Mouse (Mus musculus) lung, adult 2 months (tissue): ENCODE measurements around the gene Zbtb16. TPM values are rescaled to one million over a fixed set of nuclear protein-coding genes. Genes with fewer than 3 reads are reported as not detected.

Experiments used
- DNase-seq: peaks from one replicate; pipeline ENCODE4 v3.0.0; 2022
- H3K4me1 ChIP-seq: fragments of 200-500 bp; 2 replicates; pipeline ENCODE4 v1.6.1; 2011; ENCODE audit warnings: low read length; ENCODE audit not compliant: control insufficient read depth, insufficient read depth
- H3K4me3 ChIP-seq: fragments of 200-500 bp; replicated peaks from 2 replicates; pipeline ENCODE3; 2011; ENCODE audit warnings: low read depth, mild to moderate bottlenecking, control low read depth, low read length; ENCODE audit errors: extremely low read depth
- CTCF ChIP-seq: fragments of 200-500 bp; IDR thresholded peaks from 2 replicates; pipeline ENCODE4 v1.5.1; 2011; ENCODE audit warnings: mild to moderate bottlenecking, low read length, control low read depth; ENCODE audit not compliant: insufficient read depth
- POLR2A ChIP-seq: fragments of 200-500 bp; IDR thresholded peaks from 2 replicates; pipeline ENCODE4 v1.6.1; 2011; ENCODE audit warnings: low read depth, mild to moderate bottlenecking, control low read depth, low read length, borderline replicate concordance; ENCODE audit errors: extremely low read depth
- WGBS: fragments of 180-500 bp; shearing (Covaris S2); methylation state at CpG from one replicate; pipeline ENCODE4 v1.1.7; 2018; 5-methylcytosine and 5-hydroxymethylcytosine counted together
- polyA plus RNA-seq: library from polyadenylated mRNA; depleted of rRNA; stranded (reverse); fragments of >200 nt; gene quantifications from 2 replicates; pipeline ENCODE4 v1.2.3, GENCODE M21; 2012

Gene Zbtb16
- polyA plus RNA-seq, 1 experiment, result 16.0 TPM

GRCm38 (mm10) chr9:48828839-48829238, 7.2 kb downstream of the Zbtb16 start:
- TF ChIP-seq POLR2A (no peak), CTCF (no peak)
- WGBS, result 76% methylated on average over 7 of the region's 7 CpGs
- Histone ChIP-seq H3K4me1 (peaks cover 42% of the 10 kb centered on the region), H3K4me3 (no peak overlapping the region)
- DNase-seq, result no peak

GRCm38 (mm10) chr9:48826377-48826889, 9.6 kb downstream of the Zbtb16 start:
- TF ChIP-seq POLR2A (no peak), CTCF (no peak)
- 52% methylated on average over 7 of the region's 7 CpGs for WGBS
- Histone ChIP-seq H3K4me1 (peaks cover 37% of the 10 kb centered on the region), H3K4me3 (no peak overlapping the region)
- DNase-seq, result no peak

GRCm38 (mm10) chr9:48824533-48825130, 11.4 kb downstream of the Zbtb16 start:
- DNase-seq, result no peak
- H3K4me3 ChIP-seq, result no peak overlapping the region
- 78% methylated on average over 12 of the region's 12 CpGs for WGBS
- H3K4me1 ChIP-seq, result peaks cover 48% of the 10 kb centered on the region
- no peak for TF ChIP-seq POLR2A
- no peak for TF ChIP-seq CTCF

- Histone ChIP-seq H3K4me1 (peaks cover 47% of the 10 kb centered on the region), H3K4me3 (no peak overlapping the region)
- TF ChIP-seq CTCF, result no peak
- no peak for TF ChIP-seq POLR2A
- 83% methylated on average over 6 of the region's 6 CpGs for WGBS
- DNase-seq, result no peak
These were observed 12.2 kb downstream of the Zbtb16 start for GRCm38 (mm10) chr9:48823851-48824250.

GRCm38 (mm10) chr9:48823319-48823705, 12.7 kb downstream of the Zbtb16 start:
- Histone ChIP-seq H3K4me1 (peaks cover 45% of the 10 kb centered on the region), H3K4me3 (no peak overlapping the region)
- 74% methylated on average over 7 of the region's 7 CpGs for WGBS
- no peak for DNase-seq
- TF ChIP-seq CTCF (no peak), POLR2A (no peak)

GRCm38 (mm10) chr9:48822586-48823318, 13.3 kb downstream of the Zbtb16 start:
- WGBS, result 54% methylated on average over 18 of the region's 18 CpGs

GRCm38 (mm10) chr9:48821916-48822585, 14.0 kb downstream of the Zbtb16 start:
- 72% methylated on average over 15 of the region's 15 CpGs for WGBS
- Histone ChIP-seq H3K4me3 (no peak overlapping the region), H3K4me1 (peaks cover 48% of the 10 kb centered on the region)
- DNase-seq, result no peak
- TF ChIP-seq POLR2A (no peak), CTCF (no peak)

More at GRCm38 (mm10) chr9:48822586-48823318, 13.3 kb downstream of the Zbtb16 start:
- peaks cover 49% of the 10 kb centered on the region for H3K4me1 ChIP-seq
- DNase-seq, result no peak
- TF ChIP-seq CTCF, result no peak
- TF ChIP-seq POLR2A, result no peak
- no peak overlapping the region for H3K4me3 ChIP-seq

GRCm38 (mm10) chr9:48821431-48821830, 14.6 kb downstream of the Zbtb16 start:
- Histone ChIP-seq H3K4me1 (peaks cover 53% of the 10 kb centered on the region), H3K4me3 (no peak overlapping the region)
- TF ChIP-seq POLR2A, result no peak
- TF ChIP-seq CTCF, result no peak
- no peak for DNase-seq
- WGBS, result 77% methylated on average over 9 of the region's 9 CpGs

- Histone ChIP-seq H3K4me3 (no peak overlapping the region), H3K4me1 (peaks cover 51% of the 10 kb centered on the region)
- DNase-seq, result no peak
- WGBS, result 34% methylated on average over 3 of the region's 3 CpGs
- no peak for TF ChIP-seq POLR2A
- no peak for TF ChIP-seq CTCF
These were observed 15.2 kb downstream of the Zbtb16 start for GRCm38 (mm10) chr9:48820791-48821190.
